Mouse (Mus musculus) kidney, postnatal 4 days (tissue): ENCODE measurements around the gene Obp2b.

ENCODE experiments used
- DNase-seq, 2 experiments: peaks; one replicate each; pipeline ENCODE4 v3.0.0; 2021; ENCODE audit warnings: mixed read lengths in 2 of 2

Gene Obp2b

GRCm38 (mm10) chr2:25780921-25781320, 44.1 kb downstream of the Obp2b start:
- DNase-seq: no peak

DNA sequence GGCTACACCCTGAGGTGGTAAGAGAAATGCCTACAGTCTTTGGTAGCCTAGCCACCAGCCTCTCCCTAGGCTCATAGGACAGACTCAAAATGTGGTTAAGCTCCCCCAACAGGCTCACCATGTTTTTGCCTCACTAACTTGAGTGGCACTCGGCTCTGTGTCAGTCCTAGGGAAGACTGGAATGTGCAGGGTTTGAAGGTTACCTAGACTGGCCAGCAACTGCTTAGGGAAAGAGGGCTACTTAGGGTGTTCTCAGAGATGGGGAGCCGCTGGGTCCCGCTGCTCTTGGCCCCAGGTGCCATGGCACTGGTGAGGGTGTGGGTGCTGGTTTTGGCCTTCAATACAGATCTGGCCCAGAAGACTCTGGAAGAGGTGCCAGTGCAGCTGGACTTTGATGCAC, 45.1 kb downstream of the Obp2b start, which contains the start of gene Gm13539:
Gene Gm13539, plus strand, starts transcription at position 301 of the 400 bp plus-strand sequence.
- DNase-seq: no peak

- DNase-seq: no peak
Observed at GRCm38 (mm10) chr2:25785573-25786322, 48.9 kb downstream of the Obp2b start.

DNA sequence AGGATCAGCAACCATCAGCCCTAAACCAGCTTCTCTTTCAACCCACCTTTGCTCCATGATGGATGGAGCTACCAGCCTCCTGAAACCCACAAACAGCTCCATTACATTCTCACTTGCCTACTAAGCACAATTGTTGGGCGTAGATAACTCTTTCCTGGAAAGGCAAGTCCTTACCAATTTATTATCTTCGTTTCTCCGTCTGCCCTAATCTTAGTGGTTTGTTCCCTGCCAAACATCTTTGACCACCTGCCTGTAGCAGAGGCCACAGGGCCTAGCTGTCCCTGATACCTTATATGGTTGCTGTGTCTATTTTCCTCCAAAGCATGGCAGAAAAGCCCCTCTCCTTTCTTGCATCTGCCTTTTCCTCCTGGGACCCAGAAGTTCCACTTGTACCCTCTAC, 52.3 kb downstream of the Obp2b start:
- DNase-seq: no peak
